Mouse (Mus musculus): ENCODE data around the gene Bsdc1. TPM values are rescaled to one million over a fixed set of nuclear protein-coding genes. Genes with fewer than 3 reads are reported as not detected.

The Bsdc1 gene
- polyA plus RNA-seq, 1 experiment from 2014 or later = 34.9 TPM

DNA sequence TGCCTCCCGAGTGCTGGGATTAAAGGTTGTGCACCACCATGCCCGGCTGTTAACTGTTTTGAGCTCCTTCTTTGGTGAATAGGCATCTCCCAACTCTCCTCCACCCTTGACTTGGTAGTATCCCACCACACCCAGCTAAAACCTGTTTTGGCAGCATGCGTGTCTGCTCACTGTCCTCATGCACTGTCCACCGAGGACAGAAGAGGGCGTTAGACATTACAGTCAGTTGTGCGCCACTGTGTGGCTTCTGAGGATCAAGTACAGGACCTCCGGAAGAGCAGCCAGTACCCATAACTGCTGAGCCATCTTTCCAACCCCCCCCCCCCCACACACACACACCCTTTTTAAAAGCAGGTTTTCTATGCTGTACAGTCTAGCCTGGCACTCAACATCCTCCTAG, 33.3 kb downstream of the Bsdc1 start:
- no peak for ATAC-seq (ENCODE audit: low FRiP score)

DNA sequence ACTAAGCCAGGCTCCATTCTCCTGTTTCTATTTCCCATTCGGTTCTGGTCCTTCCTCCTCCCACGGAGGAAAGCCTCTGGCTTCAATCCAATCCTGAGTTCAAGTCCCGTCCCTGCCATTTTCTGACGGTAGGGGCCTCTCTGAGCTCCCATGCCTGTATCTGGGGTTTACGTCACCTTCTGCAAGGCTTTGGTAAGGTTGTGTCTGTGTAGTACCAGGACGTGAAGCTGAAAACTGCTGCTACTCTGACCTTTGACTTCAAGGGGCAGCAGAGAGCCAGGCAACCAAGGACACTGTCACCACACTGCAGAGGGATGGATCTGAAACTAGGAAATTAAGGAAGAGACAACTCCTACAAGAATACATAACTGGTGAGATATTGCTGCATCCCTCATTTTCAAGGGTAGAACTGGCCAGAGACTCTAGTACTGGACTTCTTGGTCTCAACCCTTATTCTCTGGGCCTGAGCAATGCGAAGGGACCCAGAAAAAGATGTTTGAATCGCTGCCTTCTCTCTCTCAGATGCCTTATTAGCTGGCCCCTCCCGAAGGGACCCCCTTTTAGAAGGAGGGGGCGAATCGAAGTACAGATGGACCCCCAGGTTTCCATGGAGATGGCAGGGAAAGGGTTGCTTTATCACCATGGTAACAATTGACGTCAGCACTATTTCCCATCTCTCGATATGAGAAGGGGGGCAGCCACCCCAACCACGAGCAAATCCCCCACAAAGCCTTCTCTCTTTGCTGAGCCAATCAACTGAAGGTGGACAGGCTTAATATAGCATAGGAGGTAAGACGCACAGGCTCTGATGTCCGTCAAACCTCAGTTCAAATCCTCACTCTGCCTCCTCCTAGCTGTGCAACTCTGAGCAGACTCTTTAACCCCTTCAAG, 34.5 kb downstream of the Bsdc1 start:
- peak; percentile 49 for ATAC-seq (ENCODE audit: low FRiP score)
- Histone ChIP-seq H3K9me3 (no peaks in the 10 kb centered on the region), H3K36me3 (no peaks in the 10 kb centered on the region), H3K27me3 (peaks cover 20% of the 10 kb centered on the region), H3K4me3 (peak overlapping the region; percentile 6; the same call in 1 of the 2 replicates), H3K9ac (peak overlapping the region; percentile 62), H3K27ac (peak overlapping the region; percentile 83), H3K4me1 (replicated peaks) (peaks cover 34% of the 10 kb centered on the region), H3K4me2 (peak overlapping the region; percentile 44)
- 20% methylated on average over 16 of the region's 16 CpGs for WGBS

More for the DNA sequence above, 33.3 kb downstream of the Bsdc1 start:
- Histone ChIP-seq H3K27ac (no peak overlapping the region), H3K9me3 (no peaks in the 10 kb centered on the region), H3K4me2 (no peak overlapping the region), H3K4me3 (no peak overlapping the region), H3K9ac (no peak overlapping the region), H3K27me3 (peaks cover 32% of the 10 kb centered on the region), H3K4me1 (replicated peaks) (peaks cover 29% of the 10 kb centered on the region), H3K36me3 (no peaks in the 10 kb centered on the region; the same call in 1 of the 2 replicates)
- 68% methylated on average over 7 of the region's 7 CpGs for WGBS

DNA sequence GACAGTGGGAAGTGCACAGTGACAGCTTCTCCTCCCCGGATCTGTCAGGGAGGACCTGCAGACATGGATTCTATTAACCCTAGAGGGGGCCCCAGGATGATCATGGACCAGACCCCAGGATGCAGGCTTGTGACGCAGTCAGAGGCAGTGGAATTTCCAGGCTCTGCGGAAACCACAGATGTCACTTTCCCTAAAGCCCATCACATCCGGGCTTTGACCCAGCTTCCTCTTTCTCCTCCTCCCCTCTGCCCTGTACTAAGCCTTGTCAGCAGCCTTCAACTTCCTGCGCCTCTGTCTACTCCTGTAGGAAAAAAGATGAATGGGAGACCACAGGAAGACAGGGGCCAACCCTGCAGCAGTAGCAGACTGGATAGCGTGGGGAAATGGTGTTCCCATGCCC, 35.2 kb downstream of the Bsdc1 start:
- no peak; the same call in 1 of the 2 replicates for ATAC-seq (ENCODE audit: low FRiP score)
- Histone ChIP-seq H3K4me2 (peak overlapping the region; percentile 44), H3K36me3 (no peaks in the 10 kb centered on the region), H3K9ac (peak overlapping the region; percentile 62), H3K27me3 (peaks cover 13% of the 10 kb centered on the region), H3K9me3 (no peaks in the 10 kb centered on the region), H3K27ac (peak overlapping the region; percentile 83), H3K4me3 (peak overlapping the region; percentile 6; the same call in 1 of the 2 replicates), H3K4me1 (replicated peaks) (peaks cover 32% of the 10 kb centered on the region)
- 46% methylated on average over 6 of the region's 6 CpGs for WGBS

DNA sequence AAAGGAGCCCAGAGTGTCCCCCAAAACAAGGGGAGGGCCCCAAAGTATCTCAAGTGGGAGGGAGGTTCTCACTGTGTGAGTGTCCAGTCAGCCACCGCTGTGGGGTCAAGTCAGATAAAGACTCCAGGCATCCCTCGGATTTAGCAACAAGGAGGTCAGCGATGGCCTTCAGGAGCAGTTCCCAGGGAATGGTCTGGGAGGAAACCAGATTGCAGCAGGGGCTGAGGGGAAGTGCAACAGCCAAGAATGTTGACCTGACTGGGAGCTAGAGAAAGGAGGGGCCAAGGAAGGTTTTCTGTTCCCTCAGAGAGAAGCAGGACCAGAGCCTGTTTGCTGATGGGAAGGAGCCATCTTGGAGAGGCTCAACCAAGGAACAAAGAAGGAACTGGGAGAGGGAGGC, 37.6 kb downstream of the Bsdc1 start:
- 74% methylated on average over 3 of the region's 3 CpGs for WGBS
- no peak for ATAC-seq (ENCODE audit: low FRiP score)

DNA sequence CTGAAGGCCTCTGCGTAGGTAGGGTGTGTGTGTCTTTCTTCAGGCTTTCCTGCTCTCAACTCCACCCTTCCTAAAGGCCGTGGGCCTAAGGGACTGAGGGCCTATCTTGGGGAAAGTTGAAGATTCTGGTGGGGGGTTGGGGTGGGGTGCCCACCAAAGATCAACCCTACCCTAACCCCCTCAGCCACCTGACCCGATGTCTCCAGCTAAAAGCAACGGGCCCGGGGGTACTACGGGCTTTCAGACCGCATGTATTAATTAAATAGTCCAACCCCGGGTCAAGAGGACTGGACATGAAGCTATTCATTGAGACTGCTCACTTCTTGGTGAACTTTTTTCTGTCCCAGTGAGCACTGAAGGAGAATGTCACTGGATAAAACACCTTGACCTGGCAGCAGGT, 38.6 kb downstream of the Bsdc1 start:
- Histone ChIP-seq H3K4me2 (peak overlapping the region; percentile 83), H3K9me3 (no peaks in the 10 kb centered on the region), H3K27me3 (0 out of 2 replicates have a peak, but pooled peaks cover 4% of the 10 kb centered on the region), H3K36me3 (no peaks in the 10 kb centered on the region), H3K9ac (0 out of 2 replicates have a peak overlapping the region, but pooled peaks have one; percentile 72), H3K27ac (peak overlapping the region; percentile 81), H3K4me1 (replicated peaks) (peaks cover 31% of the 10 kb centered on the region), H3K4me3 (peak overlapping the region; percentile 55; the same call in 1 of the 2 replicates)
- WGBS = 82% methylated on average over 8 of the region's 8 CpGs
- ATAC-seq (ENCODE audit: low FRiP score) = no peak

More for the DNA sequence above, 37.6 kb downstream of the Bsdc1 start:
- Histone ChIP-seq H3K4me3 (no peak overlapping the region), H3K27me3 (0 out of 2 replicates have a peak, but pooled peaks cover 4% of the 10 kb centered on the region), H3K27ac (no peak overlapping the region), H3K9me3 (no peaks in the 10 kb centered on the region), H3K4me2 (no peak overlapping the region), H3K4me1 (replicated peaks) (peaks cover 31% of the 10 kb centered on the region), H3K36me3 (no peaks in the 10 kb centered on the region), H3K9ac (no peak overlapping the region)

DNA sequence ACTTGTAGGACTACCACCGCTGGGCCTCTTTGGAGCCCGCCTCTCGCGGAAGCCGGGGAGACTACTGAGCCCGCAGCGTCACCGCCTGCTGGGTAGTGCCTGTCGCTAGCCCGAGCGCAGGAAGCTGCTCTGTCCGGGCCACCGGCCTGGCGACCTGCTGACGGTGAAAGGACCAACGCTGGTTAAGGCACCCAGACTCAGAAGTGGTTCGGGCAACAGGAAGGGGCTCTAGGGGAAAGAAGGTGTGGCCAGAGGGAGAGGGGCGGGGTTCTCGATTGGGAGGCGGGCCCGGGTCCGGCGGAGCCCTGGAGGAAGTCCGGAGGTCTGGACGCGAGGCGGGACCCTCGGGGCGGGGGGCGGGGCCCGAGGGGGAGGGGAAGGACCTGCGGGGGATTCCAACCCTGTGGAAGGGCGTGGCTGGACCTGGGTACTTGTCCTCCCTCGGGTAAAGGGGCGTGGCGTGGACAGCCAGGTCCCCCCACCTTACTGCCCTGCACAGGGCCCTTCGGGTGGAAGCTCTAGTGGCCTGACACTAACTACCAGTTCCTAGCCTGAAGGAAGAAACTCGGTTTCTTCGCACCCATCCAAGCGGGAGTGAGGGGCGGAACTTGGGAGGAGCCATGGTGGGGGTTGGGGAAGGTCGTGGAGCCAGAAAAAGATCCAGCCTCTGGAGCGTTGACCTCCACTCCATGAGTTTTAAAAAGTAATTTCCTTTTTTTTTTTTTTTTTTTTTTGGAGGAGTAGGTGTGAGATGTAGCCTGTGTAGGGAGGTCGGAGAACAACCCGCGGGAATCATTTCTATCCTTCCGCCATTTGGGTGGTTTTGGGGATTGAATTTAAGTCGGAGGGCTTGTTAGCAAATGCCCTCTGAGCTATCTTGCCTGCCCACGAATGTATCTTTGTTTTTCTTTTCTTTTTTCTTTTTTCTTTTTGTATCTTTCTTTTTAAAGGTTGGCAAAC, 39.5 kb downstream of the Bsdc1 start:
- no peaks in the 10 kb centered on the region for H3K36me3 ChIP-seq
- H3K4me3 ChIP-seq = peak overlapping the region; percentile 55
- H3K4me1 ChIP-seq (replicated peaks) = peaks cover 28% of the 10 kb centered on the region
- H3K9me3 ChIP-seq = no peaks in the 10 kb centered on the region
- peak overlapping the region; percentile 81 for H3K27ac ChIP-seq
- peak; percentile 70 for ATAC-seq (ENCODE audit: low FRiP score)
- peak overlapping the region; percentile 83 for H3K4me2 ChIP-seq
- H3K27me3 ChIP-seq = 0 out of 2 replicates have a peak, but pooled peaks cover 4% of the 10 kb centered on the region
- H3K9ac ChIP-seq = peak overlapping the region; percentile 72
- 1% methylated on average over 48 of the region's 49 CpGs for WGBS

DNA sequence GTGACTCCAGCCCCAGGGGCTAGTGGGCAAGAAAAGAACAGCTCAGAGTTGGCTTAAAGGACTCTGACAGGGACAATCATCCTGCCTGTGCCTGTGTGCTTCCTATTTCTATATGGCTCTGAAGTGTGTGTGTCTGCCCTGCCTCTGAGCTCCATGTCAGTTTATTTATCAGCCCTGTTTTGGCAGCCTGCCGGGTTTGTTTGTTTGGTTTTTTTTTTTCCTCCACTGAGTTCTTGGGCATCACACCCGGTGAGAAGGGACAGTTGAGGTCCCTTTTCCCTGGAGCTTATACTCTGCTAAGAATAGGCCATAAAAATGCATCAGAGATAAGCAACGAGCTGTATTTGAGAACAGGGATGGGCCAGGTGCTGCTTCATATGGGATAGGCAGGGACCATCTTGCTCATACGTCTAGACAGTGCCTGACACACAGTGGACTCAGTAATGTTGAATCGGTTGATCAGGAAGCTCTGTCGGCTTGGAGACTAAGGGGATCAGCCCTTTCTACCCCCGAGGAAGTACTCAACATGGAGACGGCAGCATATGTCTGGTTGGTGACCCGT, 41.0 kb downstream of the Bsdc1 start:
- Histone ChIP-seq H3K4me3 (no peak overlapping the region), H3K9ac (no peak overlapping the region), H3K4me2 (no peak overlapping the region), H3K36me3 (no peaks in the 10 kb centered on the region), H3K27ac (no peak overlapping the region), H3K4me1 (replicated peaks) (peaks cover 15% of the 10 kb centered on the region), H3K27me3 (0 out of 2 replicates have a peak, but pooled peaks cover 4% of the 10 kb centered on the region), H3K9me3 (no peaks in the 10 kb centered on the region)
- WGBS = 79% methylated on average over 9 of the region's 9 CpGs
- ATAC-seq (ENCODE audit: low FRiP score) = no peak

DNA sequence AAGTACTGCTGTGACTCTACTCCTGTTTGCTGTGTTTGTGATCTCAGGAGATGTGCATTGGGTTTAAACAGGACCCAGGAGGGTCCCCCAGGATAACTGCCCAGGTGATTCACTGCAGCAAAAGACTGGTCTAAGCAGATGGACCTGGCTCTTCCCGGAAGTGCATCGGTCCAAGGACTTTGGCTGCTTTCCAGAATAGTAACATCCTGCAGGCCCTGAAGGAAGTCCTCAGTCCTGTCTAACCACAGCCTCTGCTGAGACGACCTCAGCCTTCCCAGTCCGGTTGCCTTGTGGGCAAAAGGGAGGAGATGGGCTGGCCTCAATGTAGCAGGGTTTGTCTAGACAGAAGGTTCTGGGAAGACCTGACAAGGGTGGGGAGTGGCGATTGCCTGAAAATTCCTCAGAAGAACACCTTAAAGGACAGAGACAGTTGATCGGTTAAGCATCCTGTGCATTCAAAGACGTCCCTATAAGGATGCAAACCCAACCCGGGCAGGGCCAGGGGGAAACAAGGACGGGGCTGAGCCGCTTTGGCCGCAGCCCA, 41.6 kb downstream of the Bsdc1 start:
- H3K27ac ChIP-seq = no peak overlapping the region
- no peaks in the 10 kb centered on the region for H3K9me3 ChIP-seq
- peaks cover 18% of the 10 kb centered on the region for H3K4me1 ChIP-seq (replicated peaks)
- no peak for ATAC-seq (ENCODE audit: low FRiP score)
- H3K4me2 ChIP-seq = no peak overlapping the region
- whole genome bisulfite sequencing = 78% methylated on average over 11 of the region's 11 CpGs
- H3K4me3 ChIP-seq = no peak overlapping the region
- no peaks in the 10 kb centered on the region for H3K36me3 ChIP-seq
- no peak overlapping the region for H3K9ac ChIP-seq
- H3K27me3 ChIP-seq = 0 out of 2 replicates have a peak, but pooled peaks cover 4% of the 10 kb centered on the region

DNA sequence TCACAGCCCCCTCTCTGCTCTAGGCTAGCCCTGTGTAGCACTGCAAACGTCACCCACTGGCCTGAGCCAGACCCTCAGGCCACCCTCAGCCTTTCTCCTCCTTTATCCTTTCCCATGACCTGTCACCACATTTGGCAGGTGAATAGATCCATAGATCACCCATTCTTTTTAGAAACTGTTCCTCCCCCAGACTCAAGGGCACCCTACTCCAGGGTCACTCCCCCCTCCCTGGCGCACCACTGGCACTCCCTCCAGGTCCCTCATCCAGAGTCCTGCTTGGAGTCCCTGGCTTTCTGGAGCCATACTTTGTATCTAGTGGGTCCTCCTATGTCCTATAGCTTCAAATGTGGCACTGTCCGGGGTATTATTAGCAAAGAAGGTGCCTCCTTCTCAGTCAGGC, 44.1 kb downstream of the Bsdc1 start:
- no peaks in the 10 kb centered on the region for H3K36me3 ChIP-seq
- 79% methylated on average over 3 of the region's 3 CpGs for WGBS
- no peaks in the 10 kb centered on the region for H3K9me3 ChIP-seq
- no peak overlapping the region; the same call in 1 of the 2 replicates for H3K9ac ChIP-seq
- H3K4me2 ChIP-seq = no peak overlapping the region
- no peak overlapping the region for H3K27ac ChIP-seq
- peaks cover 33% of the 10 kb centered on the region for H3K4me1 ChIP-seq (replicated peaks)
- ATAC-seq (ENCODE audit: low FRiP score) = no peak
- H3K27me3 ChIP-seq = 0 out of 2 replicates have a peak, but pooled peaks cover 4% of the 10 kb centered on the region
- H3K4me3 ChIP-seq = no peak overlapping the region

DNA sequence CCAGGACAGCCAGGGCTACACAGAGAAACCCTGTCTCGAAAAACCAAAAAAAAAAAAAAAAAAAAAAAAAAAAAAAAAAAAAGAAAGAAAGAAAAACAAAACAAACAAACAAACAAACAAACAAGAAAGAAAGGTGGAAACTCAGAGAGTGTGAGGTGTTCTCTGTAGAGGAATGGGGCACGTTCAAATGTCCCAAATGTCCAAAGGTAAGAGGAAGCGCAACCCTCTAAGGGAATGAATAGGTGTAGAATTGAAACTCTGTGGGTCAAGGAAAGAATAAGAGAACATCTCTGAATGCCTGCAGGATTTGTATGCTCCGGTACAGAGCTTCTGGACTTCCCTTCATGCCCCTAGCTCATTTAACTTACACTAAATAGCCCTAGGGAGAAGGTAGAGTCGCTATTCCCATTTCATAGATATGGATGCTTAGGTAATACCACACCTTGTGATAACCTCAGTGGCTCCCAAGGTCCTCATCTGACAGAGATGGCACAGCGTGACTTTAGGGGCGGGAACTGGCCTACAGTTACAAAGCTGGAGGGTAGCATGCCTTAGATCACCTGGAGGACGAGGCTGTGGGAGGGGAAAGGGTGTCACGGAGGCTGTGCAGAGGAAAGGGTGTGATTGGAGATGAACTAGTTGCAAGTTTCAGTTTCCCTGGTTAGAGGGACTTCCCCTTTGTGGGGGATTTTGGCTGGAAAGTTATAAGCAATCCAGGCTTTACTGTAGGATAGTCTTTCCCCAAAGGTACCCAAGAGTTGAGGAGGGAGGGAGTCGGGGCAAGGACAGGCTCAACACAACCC, 46.3 kb downstream of the Bsdc1 start:
- peaks cover 41% of the 10 kb centered on the region for H3K4me1 ChIP-seq (replicated peaks)
- no peaks in the 10 kb centered on the region for H3K36me3 ChIP-seq
- H3K4me3 ChIP-seq = no peak overlapping the region
- WGBS = 74% methylated on average over 9 of the region's 10 CpGs
- no peak overlapping the region for H3K9ac ChIP-seq
- no peaks in the 10 kb centered on the region for H3K9me3 ChIP-seq
- no peak overlapping the region for H3K4me2 ChIP-seq
- no peak for ATAC-seq (ENCODE audit: low FRiP score)
- H3K27me3 ChIP-seq = no peaks in the 10 kb centered on the region
- no peak overlapping the region for H3K27ac ChIP-seq

DNA sequence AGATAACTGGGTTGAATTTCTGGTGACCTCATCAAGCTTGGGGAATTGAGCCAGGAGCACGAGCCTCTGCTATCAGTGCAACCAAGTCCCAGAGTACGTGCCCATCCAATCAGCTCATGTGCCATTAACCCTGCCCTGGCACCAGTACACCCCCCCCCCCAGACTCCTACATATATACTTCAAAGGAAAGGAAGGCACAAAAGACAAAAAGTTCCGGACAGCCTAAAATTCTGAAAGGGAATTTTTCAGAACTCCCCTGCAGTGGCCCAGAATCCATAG, 46.8 kb downstream of the Bsdc1 start:
- ATAC-seq (ENCODE audit: low FRiP score) = no peak
- no peaks in the 10 kb centered on the region for H3K27me3 ChIP-seq

More for the DNA sequence above, 46.8 kb downstream of the Bsdc1 start:
- no peak overlapping the region for H3K27ac ChIP-seq
- H3K9ac ChIP-seq = no peak overlapping the region
- no peak overlapping the region for H3K4me3 ChIP-seq
- WGBS = 71% methylated on average over 3 of the region's 3 CpGs
- H3K36me3 ChIP-seq = no peaks in the 10 kb centered on the region
- no peak overlapping the region for H3K4me2 ChIP-seq
- H3K9me3 ChIP-seq = no peaks in the 10 kb centered on the region
- peaks cover 47% of the 10 kb centered on the region for H3K4me1 ChIP-seq (replicated peaks)

All from hindbrain, embryonic 13.5 days (tissue).